Mouse (Mus musculus): ENCODE measurements around the gene Samd5.

DNA sequence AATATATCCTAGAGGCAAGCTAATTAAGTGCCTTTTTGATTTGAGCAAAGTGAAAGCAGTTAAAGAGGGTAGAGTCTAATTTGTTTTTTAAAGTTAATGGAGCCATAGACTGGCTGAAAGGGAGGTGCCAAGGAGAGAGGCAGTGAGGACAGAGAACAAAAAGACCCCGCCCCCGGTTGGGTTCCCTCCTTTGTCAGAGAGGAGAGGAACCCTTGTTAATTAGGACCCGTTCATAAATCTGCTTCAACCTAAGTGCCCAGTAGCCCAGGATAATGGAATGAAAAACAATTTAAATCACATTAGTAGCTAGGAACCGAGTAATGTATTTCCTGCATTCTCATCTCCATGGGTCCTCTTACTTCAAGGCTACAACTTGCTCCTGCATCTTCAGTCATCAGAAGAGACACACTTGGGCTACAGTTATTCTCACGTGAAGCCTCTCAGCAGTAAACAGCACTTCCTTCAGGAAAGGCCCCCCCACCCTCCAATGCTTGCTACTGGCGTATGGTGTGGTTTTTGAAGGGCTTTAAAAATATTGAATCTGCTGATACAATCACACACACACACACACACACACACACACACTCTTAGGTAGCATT, 21.6 kb upstream of the Samd5 start:
- TF ChIP-seq CTCF (IDR thresholded peaks at IDR 0.05; ENCODE audit: low read depth), result no peak
- no peak for TF ChIP-seq EP300 (IDR thresholded peaks at IDR 0.05; ENCODE audit: low read depth)
